Mouse (Mus musculus): ENCODE measurements around the gene Hyal2.

GRCm38 (mm10) chr9:107549297-107550074, 18.3 kb upstream of the Hyal2 start:
- TF ChIP-seq POLR2A (IDR thresholded peaks at IDR 0.05; ENCODE audit: borderline replicate concordance, control insufficient read depth, low read depth, low read length), result no peak
- no peak for TF ChIP-seq CTCF (IDR thresholded peaks at IDR 0.05; ENCODE audit: control insufficient read depth, insufficient read depth, low read length)
